Mouse (Mus musculus): Measurements from ENCODE around the gene Msi2. TPM values are rescaled to one million over a fixed set of nuclear protein-coding genes. Genes with fewer than 3 reads are reported as not detected.
A peak's percentile ranks its signal among the peaks of the same experiment; 100 is the strongest.

Msi2 gene
- polyA plus RNA-seq, 1 experiment from 2014 or later, result 21.3 TPM

DNA sequence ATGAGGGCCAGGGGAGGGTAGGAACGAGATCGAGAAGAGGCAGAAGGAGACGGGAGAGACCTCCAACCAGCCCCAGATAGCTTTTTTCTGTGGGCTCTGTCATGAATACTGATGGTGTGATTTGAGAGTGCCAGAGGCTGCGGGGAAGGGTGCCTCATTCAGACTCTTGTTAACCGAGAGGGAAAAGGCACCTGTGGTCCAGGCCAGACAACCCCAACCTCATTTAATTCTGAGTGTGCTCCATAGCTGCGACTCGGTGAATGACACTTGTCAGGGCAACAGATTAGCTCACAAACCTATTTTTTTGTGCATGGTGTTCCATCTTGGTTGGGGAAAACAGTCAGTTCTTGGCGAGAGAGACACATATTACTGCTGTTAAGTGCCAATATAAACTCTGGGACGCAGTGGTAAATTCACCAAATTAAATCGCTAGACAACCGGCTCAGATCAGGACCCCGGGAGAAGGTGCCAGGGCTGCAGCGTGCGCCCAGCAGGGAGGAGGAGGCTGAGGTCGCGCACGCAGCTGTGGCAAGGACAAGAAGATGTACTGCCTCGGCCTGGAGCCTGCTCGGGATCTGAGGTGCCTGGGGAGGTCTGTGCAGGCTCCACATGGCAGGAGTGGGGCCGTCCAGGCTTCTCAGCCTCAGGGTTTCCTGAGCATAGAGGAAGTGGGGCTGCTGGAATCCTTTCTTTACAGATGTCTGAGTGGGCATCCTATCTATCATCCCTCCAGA, 294.1 kb downstream of the Msi2 start:
- Histone ChIP-seq H3K4me2 (replicated peaks) (peak overlapping the region; percentile 9; the same call in 1 of the 2 replicates), H3K4me1 (peaks cover 79% of the 10 kb centered on the region), H3K4me3 (no peak overlapping the region), H3K27me3 (peaks cover 4% of the 10 kb centered on the region; the same call in 1 of the 2 replicates), H3K9me3 (no peaks in the 10 kb centered on the region), H3K27ac (no peak overlapping the region), H3K36me3 (no peaks in the 10 kb centered on the region), H3K9ac (no peak overlapping the region)
- no peak for ATAC-seq (ENCODE audit: low FRiP score, low read depth)
- WGBS, result 49% methylated on average over 20 of the region's 20 CpGs

- Histone ChIP-seq H3K27ac (no peak overlapping the region), H3K9ac (no peak overlapping the region), H3K4me2 (replicated peaks) (no peak overlapping the region), H3K27me3 (0 out of 2 replicates have a peak, but pooled peaks cover 4% of the 10 kb centered on the region), H3K9me3 (no peaks in the 10 kb centered on the region), H3K36me3 (no peaks in the 10 kb centered on the region), H3K4me3 (no peak overlapping the region), H3K4me1 (peaks cover 78% of the 10 kb centered on the region)
- no peak for ATAC-seq (ENCODE audit: low FRiP score, low read depth)
- 60% methylated on average over 9 of the region's 9 CpGs for WGBS
These were observed 297.2 kb downstream of the Msi2 start for GRCm38 (mm10) chr11:88421057-88421578.

GRCm38 (mm10) chr11:88419657-88420366, 298.5 kb downstream of the Msi2 start:
- H3K27ac ChIP-seq, result no peak overlapping the region
- no peaks in the 10 kb centered on the region for H3K9me3 ChIP-seq
- no peaks in the 10 kb centered on the region for H3K36me3 ChIP-seq
- 84% methylated on average over 9 of the region's 9 CpGs for WGBS
- peaks cover 66% of the 10 kb centered on the region for H3K4me1 ChIP-seq
- no peak overlapping the region for H3K4me2 ChIP-seq (replicated peaks)
- ATAC-seq (ENCODE audit: low FRiP score, low read depth), result no peak
- no peak overlapping the region for H3K4me3 ChIP-seq
- no peak overlapping the region for H3K9ac ChIP-seq
- H3K27me3 ChIP-seq, result 0 out of 2 replicates have a peak, but pooled peaks cover 4% of the 10 kb centered on the region

DNA sequence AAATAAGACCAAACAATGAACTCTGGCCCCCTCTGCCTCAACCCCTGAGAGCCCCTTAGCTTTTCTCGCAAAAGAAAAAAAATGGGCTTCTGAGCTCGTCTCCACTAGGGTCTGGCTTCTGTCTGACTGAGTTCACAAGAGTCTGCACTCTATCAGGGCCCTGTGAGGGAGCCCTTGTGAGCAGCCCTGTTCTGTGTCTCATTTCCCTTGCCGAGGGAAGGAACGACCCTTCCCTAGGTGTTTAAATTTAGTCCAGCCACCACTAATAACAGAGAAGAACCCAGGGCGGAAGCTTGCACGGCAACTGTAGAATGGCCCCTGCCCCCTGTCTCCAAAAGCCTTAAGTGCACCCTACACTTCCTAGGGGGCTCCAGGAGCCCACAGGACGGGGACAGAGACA, 299.2 kb downstream of the Msi2 start:
- ATAC-seq (ENCODE audit: low FRiP score, low read depth), result 0 out of 2 replicates have a peak, but pooled peaks have one; percentile 5
- Histone ChIP-seq H3K4me3 (no peak overlapping the region), H3K4me2 (replicated peaks) (no peak overlapping the region), H3K4me1 (peaks cover 66% of the 10 kb centered on the region), H3K27ac (peak overlapping the region; percentile 18; the same call in 1 of the 2 replicates), H3K36me3 (no peaks in the 10 kb centered on the region), H3K27me3 (0 out of 2 replicates have a peak, but pooled peaks cover 3% of the 10 kb centered on the region), H3K9me3 (no peaks in the 10 kb centered on the region), H3K9ac (no peak overlapping the region)
- 26% methylated on average over 7 of the region's 7 CpGs for WGBS

DNA sequence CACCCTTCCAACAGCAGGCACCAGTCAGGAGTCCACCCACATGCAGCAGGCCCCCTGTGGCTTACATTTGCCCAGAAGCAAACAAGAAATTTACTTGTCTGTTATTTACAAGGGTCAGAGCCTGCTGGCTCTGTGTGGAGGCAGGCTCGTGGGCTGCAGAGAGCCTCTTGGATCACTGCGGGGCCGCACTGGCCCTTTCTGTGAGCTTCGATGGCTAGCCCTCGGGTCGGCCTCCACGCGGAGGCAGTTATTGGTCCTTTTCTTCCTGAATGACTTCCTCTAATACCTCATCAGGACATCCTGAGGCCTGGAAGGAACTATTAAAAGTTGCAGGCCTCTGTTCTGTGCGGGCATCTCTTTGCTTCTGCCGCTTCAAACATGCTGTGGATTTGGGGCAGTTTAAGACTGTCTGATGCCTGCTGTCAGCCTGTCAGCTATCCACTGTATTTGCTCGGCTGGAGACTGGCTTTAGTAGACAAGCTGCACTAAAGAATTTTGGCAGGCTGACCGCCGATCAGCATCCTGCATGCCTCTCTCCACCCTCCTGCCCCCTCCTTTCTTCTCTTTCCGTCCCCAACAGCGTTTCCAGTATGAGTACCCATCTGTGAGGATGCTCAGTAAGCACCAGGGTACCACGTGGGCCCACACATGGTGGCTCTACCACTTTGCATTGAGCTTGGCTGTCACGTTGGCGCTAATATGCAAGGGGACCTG, 304.0 kb downstream of the Msi2 start:
- Histone ChIP-seq H3K4me2 (replicated peaks) (no peak overlapping the region), H3K36me3 (peaks cover 15% of the 10 kb centered on the region), H3K4me1 (peaks cover 24% of the 10 kb centered on the region), H3K9me3 (no peaks in the 10 kb centered on the region), H3K4me3 (no peak overlapping the region), H3K9ac (peak overlapping the region; percentile 35), H3K27me3 (no peaks in the 10 kb centered on the region), H3K27ac (no peak overlapping the region)
- WGBS, result 40% methylated on average over 18 of the region's 18 CpGs
- ATAC-seq (ENCODE audit: low FRiP score, low read depth), result no peak

DNA sequence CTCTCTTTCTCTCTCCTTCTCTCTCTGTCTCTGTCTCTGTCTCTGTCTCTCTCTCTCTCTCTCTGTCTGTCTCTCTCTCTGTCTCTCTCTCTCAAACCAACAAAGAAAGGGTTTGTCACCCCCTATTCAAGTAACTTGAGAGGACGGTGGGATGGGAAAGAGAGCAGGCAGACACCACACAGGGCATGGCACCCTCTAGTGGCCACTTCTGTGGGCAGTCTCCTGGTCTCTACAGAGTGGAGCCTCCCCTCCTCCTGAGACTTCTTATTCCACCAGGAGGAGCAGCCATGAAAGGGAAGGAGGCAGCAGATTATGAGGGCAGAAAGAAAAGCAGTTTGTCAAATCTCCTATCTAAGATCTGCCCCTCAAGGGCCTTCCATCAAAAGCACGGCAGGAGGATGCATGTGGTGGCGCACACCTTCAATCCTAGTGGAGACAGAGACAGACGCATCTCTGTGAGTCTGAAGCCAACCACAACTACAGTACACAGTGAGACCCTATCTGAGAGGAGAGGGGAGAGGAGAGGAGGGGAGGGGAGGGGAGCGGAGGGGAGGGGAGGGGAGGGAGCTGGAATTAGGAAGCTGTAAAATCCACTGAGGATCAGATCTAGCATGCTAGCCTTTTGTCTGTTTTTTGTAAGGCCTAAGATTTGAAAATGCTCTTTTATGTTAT, 305.8 kb downstream of the Msi2 start:
- H3K4me1 ChIP-seq, result peaks cover 13% of the 10 kb centered on the region
- H3K27me3 ChIP-seq, result no peaks in the 10 kb centered on the region
- ATAC-seq (ENCODE audit: low FRiP score, low read depth), result peak; percentile 66; the same call in 1 of the 2 replicates
- no peaks in the 10 kb centered on the region for H3K9me3 ChIP-seq
- H3K4me3 ChIP-seq, result no peak overlapping the region
- no peak overlapping the region for H3K9ac ChIP-seq
- no peak overlapping the region for H3K27ac ChIP-seq
- 48% methylated on average over 5 of the region's 5 CpGs for WGBS
- H3K4me2 ChIP-seq (replicated peaks), result no peak overlapping the region
- peaks cover 25% of the 10 kb centered on the region for H3K36me3 ChIP-seq

DNA sequence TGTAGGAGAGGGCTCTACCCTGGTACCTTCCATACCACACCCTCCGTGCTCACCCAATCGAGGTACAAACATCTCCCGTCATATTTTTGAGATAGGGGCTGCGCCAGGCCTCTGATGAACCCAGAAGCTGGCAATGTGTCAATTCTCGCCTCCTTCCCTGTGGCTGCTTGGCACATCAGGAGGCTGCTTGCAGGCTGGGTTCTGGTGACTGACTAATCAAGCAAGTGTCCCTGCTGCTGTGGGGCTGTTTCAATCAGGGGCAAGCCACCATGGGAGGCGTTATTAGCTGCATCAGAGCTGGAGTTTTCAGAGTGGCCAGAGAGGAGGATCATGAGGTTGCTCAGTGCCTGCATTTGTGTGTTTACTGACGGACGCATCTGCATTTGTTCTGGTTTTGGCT, 310.0 kb downstream of the Msi2 start:
- ATAC-seq (ENCODE audit: low FRiP score, low read depth), result no peak
- Histone ChIP-seq H3K9me3 (no peaks in the 10 kb centered on the region), H3K9ac (no peak overlapping the region), H3K27ac (no peak overlapping the region), H3K4me3 (no peak overlapping the region), H3K27me3 (no peaks in the 10 kb centered on the region), H3K4me2 (replicated peaks) (no peak overlapping the region), H3K36me3 (peaks cover 25% of the 10 kb centered on the region), H3K4me1 (peaks cover 30% of the 10 kb centered on the region)
- WGBS, result 91% methylated on average over 8 of the region's 8 CpGs

GRCm38 (mm10) chr11:88406408-88406915, 311.9 kb downstream of the Msi2 start:
- WGBS, result 86% methylated on average over 3 of the region's 3 CpGs
- no peak for ATAC-seq (ENCODE audit: low FRiP score, low read depth)
- peaks cover 23% of the 10 kb centered on the region for H3K36me3 ChIP-seq

GRCm38 (mm10) chr11:88404816-88405613, 313.3 kb downstream of the Msi2 start:
- no peak overlapping the region for H3K9ac ChIP-seq

More at GRCm38 (mm10) chr11:88406408-88406915, 311.9 kb downstream of the Msi2 start:
- no peak overlapping the region for H3K27ac ChIP-seq
- H3K9ac ChIP-seq, result no peak overlapping the region
- H3K4me2 ChIP-seq (replicated peaks), result no peak overlapping the region
- no peaks in the 10 kb centered on the region for H3K9me3 ChIP-seq
- no peak overlapping the region for H3K4me3 ChIP-seq
- no peaks in the 10 kb centered on the region for H3K27me3 ChIP-seq
- peaks cover 38% of the 10 kb centered on the region for H3K4me1 ChIP-seq

DNA sequence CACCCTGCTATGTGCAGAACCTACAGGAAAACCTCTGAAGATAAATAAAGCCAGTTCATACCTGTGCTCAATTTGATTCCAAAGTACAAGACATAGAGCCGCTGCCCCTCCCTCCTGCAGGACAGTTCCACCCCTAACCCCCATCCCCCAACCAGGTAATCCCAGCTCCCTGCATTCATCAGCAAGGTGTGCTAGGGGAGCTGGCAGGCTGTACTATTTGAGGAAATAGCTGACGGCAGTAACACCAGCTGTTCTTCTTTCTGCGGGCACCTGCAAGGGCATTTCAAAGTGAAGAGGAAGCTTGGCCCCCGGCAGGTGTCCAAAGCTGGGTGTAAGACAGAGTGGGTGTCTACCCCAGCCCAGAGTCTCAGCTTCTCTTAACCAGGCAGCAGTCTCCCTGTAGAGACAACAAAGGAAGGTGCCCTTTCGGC, 314.1 kb downstream of the Msi2 start:
- no peak for ATAC-seq (ENCODE audit: low FRiP score, low read depth)
- 67% methylated on average over 5 of the region's 5 CpGs for WGBS

More at GRCm38 (mm10) chr11:88404816-88405613, 313.3 kb downstream of the Msi2 start:
- 0 out of 2 replicates have a peak, but pooled peaks have one; percentile 21 for ATAC-seq (ENCODE audit: low FRiP score, low read depth)
- Histone ChIP-seq H3K4me1 (peaks cover 38% of the 10 kb centered on the region), H3K9me3 (no peaks in the 10 kb centered on the region), H3K27me3 (no peaks in the 10 kb centered on the region), H3K4me3 (no peak overlapping the region), H3K27ac (peak overlapping the region; percentile 39; the same call in 1 of the 2 replicates), H3K36me3 (peaks cover 21% of the 10 kb centered on the region), H3K4me2 (replicated peaks) (peak overlapping the region; percentile 33)
- 26% methylated on average over 17 of the region's 17 CpGs for WGBS

More for the DNA sequence above, 314.1 kb downstream of the Msi2 start:
- Histone ChIP-seq H3K4me3 (no peak overlapping the region), H3K9ac (no peak overlapping the region), H3K4me2 (replicated peaks) (peak overlapping the region; percentile 33), H3K36me3 (peaks cover 14% of the 10 kb centered on the region), H3K27me3 (no peaks in the 10 kb centered on the region), H3K27ac (0 out of 2 replicates have a peak overlapping the region, but pooled peaks have one; percentile 39), H3K4me1 (peaks cover 42% of the 10 kb centered on the region), H3K9me3 (no peaks in the 10 kb centered on the region)
